Mouse (Mus musculus): Measurements from ENCODE around the gene Ell.

The Ell gene

GRCm38 (mm10) chr8:70597417-70598272 lies 58.4 kb downstream of the Ell start:
- no peak for DNase-seq (ENCODE audit: low spot score in 2 of 2)

GRCm38 (mm10) chr8:70598283-70598682 lies 59.0 kb downstream of the Ell start:
- DNase-seq (ENCODE audit: low spot score in 2 of 2) = peak; percentile 62 to 81

- DNase-seq (ENCODE audit: low spot score in 2 of 2) = no peak
These were observed 59.5 kb downstream of the Ell start for GRCm38 (mm10) chr8:70598722-70599121.

- DNase-seq (ENCODE audit: low spot score in 2 of 2) = peak in 1 of 2 experiments; percentile 66
These were observed 60.4 kb downstream of the Ell start for GRCm38 (mm10) chr8:70599507-70600290.

GRCm38 (mm10) chr8:70600473-70601270 lies 61.4 kb downstream of the Ell start:
- no peak for DNase-seq (ENCODE audit: low spot score in 2 of 2)

- peak; percentile 79 to 90 for DNase-seq (ENCODE audit: low spot score in 2 of 2)
These were observed 62.0 kb downstream of the Ell start for GRCm38 (mm10) chr8:70601271-70601649.

GRCm38 (mm10) chr8:70602139-70602811 lies 63.0 kb downstream of the Ell start:
- DNase-seq (ENCODE audit: low spot score in 2 of 2) = no peak

GRCm38 (mm10) chr8:70604558-70604957 lies 65.3 kb downstream of the Ell start:
- no peak for DNase-seq (ENCODE audit: low spot score in 2 of 2)

GRCm38 (mm10) chr8:70605871-70606779 lies 66.9 kb downstream of the Ell start:
- no peak for DNase-seq (ENCODE audit: low spot score in 2 of 2)

- no peak for DNase-seq (ENCODE audit: low spot score in 2 of 2)
These were observed 67.7 kb downstream of the Ell start for GRCm38 (mm10) chr8:70606780-70607602.

GRCm38 (mm10) chr8:70607603-70607897 lies 68.3 kb downstream of the Ell start:
- no peak for DNase-seq (ENCODE audit: low spot score in 2 of 2)

- peak in 1 of 2 experiments; percentile 72 for DNase-seq (ENCODE audit: low spot score in 2 of 2)
These were observed 68.9 kb downstream of the Ell start for GRCm38 (mm10) chr8:70607898-70608748.

GRCm38 (mm10) chr8:70608749-70609367 lies 69.6 kb downstream of the Ell start, which contains the start of gene Ssbp4:
Gene Ssbp4, minus strand, starts transcription at chr8:70608872.
- DNase-seq (ENCODE audit: low spot score in 2 of 2) = peak in 1 of 2 experiments; percentile 71

- DNase-seq (ENCODE audit: low spot score in 2 of 2) = peak; percentile 72 to 85
These were observed 70.2 kb downstream of the Ell start for GRCm38 (mm10) chr8:70609368-70609848.

- DNase-seq (ENCODE audit: low spot score in 2 of 2) = peak; percentile 81 to 87
These were observed 70.9 kb downstream of the Ell start for GRCm38 (mm10) chr8:70609849-70610795.

Measured in spleen, postnatal 4 days (tissue).